Mouse (Mus musculus) mouse embryonic stem cell (cell line): ENCODE measurements around the gene Emc8.

Source experiments
- in situ Hi-C, 2 experiments: fragments of 300-500 bp; cut with MboI; formaldehyde crosslinking; loops; 1 replicate in 1 of 2; 3 replicates in 1 of 2; pipeline ENCODE4 v1.14.3; 2019 to 2020; ENCODE audit warnings: low sequenced_read_pairs in 2 of 2, low pct_unique_long_range_greater_than_20kb in 1 of 2, mixed read lengths in 1 of 2; ENCODE audit not compliant: unreplicated experiment in 1 of 2

The Emc8 gene

GRCm38 (mm10) chr8:120665726-120666455 is 2.5 kb downstream of the Emc8 start:
- in situ Hi-C loops, result no loop called here

DNA sequence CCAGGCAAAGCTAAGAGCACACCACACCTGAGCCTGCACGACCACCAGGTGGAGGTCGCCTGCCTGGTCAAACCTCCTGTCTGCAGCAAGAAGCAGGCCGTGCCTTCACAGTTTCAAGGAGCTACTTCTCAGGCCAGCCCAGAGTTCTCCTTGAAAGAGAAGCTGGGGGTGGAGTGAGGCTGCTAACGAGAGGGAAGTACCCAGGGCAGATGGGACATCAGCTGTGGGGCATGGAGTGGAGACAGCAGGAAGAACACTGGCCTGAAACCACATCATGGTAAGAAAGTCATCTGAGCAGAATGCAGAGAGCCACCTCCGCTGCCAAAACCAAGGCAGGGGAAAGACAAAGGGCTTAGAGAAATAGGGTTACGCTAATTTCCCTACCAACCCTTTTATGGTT is 3.8 kb downstream of the Emc8 start:
- in situ Hi-C loops, result no loop called here

DNA sequence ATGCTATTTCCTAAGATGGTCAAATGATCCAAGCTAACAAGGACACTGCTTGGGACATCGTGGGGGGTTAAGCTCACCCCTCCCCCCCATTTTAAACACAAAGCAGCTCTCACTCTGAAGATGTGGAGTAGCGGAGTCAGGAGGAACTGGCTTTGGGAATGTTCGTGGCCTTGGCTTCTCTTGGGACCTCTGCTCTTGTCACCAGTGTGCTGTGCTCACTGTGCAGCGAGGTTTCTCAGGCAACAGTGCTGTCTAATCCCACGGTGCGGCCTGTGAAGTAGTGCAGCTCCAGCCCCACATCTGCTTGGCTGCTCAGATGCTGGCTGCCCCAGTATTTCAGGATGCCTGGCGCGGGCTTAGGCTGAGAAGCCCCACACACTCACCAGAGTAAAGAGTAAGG is 11.0 kb downstream of the Emc8 start:
- in situ Hi-C loops, result no loop called here

GRCm38 (mm10) chr8:120656322-120657052 is 11.9 kb downstream of the Emc8 start:
- in situ Hi-C loops, result no loop called here

DNA sequence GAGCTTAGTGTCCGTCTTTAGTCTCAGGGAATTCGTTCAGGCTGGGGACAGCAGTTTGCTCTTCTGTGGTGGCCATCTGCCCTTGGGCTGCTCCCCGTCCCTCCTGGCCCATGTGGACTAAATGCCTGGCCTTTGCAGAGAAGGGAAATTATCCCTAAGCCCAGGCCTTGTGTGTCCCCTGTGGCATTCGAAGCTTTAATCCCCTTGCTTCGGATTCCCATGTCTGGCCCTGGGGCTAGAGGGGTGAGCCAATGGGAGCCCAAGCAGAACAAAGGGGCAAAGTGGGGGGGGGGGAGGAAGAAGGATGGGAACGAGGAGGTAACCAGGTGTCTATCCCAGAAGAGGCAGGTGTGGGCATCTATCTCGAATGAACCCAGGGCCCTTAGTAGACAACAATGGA is 20.8 kb downstream of the Emc8 start, which contains the start of gene 1190005I06Rik:
Gene 1190005I06Rik (minus strand): TSS at position 101 of the 400 bp plus-strand sequence.
- in situ Hi-C loops, result no loop called here

DNA sequence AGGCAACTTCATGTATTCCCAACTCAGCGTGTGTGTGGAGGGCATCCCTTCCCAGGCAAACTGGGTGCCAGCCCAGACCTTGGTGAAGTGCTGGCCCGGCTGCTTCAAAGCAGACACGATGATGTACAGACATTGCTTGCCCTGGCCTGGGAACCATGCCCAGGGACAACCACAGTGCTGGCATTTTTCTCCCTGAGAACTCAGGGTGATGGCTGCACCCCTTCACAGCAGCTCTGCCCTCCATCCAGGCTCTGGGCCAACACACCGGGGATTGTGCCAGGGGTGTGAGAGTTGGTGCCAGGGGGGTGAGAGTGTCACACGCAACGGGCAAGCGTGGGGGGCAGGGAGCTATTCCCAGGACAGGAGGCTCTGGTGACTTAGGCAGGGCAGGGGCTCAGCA is 23.7 kb downstream of the Emc8 start:
- in situ Hi-C loops, result no loop called here

- in situ Hi-C loops, result no loop called here
Observed at GRCm38 (mm10) chr8:120642031-120642662, 26.2 kb downstream of the Emc8 start.

DNA sequence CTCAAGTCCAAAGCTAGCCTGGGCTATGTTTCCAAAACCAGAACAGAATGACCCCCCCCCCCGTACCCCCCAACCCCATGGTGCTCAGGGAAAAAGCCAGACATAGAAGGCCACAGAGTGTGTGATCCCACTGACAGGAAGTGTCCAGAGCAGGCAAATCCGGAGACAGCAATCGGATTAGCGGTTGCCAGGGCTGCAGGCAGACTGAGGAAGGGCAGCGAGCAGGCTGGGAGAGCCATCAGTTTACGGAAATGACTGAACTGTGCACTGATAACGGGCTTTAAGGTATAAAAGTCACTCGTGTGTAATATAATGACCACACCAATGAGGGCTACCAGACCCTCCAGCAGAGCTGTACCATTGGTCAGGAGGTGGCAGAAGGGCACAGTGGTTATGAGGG is 27.1 kb downstream of the Emc8 start:
- in situ Hi-C loops, result no loop called here

DNA sequence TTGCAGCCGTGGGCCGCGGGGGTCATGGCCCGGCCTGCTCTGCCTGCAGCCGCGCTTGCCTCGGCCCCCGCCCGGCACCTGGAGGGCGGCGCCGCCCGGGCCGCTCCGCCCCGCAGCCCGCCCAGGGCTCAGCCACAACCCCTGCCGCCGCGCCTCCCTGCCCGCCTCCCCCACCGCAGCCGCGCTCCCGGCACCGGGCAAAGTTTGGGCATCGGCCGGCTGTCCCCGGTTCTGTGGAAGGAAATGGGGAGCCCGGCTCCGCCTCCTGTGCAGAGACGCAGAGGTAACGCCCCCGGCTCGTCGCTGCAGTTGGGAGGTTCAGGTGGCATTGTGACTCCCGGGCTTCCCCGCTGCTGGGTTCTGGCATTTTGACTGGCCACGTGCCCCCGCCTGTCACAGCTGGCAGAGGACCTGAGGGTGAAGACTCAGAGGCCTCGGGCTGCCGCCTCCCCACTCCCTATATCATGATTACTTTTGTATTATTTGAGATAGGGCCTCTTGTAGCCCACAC is 34.0 kb downstream of the Emc8 start:
- in situ Hi-C loops, result no loop called here

DNA sequence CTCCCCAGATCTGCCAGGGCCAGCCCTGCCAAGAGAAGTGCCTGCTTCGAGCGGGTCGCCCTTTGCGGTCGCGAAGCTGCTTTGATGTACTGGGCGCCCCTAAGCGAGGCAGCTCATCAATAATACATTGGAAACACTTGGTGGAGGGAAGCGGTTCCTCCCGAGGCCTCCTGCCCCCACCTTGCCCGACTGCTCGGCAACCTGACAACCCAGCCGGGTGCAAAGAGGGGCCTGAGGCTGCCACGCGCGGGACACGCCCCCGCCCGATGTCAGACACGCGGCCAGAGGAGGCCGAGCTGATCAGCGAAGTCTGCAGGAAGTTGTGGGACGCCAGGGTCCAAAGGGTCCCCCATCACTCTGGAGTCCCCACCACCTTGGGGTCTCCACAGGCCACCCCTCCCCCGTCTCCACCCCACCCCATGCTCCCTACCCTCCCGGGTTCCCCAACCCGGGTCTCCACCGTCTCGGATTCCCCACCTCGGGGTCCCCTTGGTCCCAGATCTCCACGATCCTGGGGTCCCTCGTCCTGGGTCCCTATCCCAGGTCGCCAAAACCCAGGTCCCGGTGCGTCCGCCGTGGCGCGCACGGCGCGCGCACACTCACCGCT is 34.6 kb downstream of the Emc8 start:
- in situ Hi-C loops, result no loop called here

DNA sequence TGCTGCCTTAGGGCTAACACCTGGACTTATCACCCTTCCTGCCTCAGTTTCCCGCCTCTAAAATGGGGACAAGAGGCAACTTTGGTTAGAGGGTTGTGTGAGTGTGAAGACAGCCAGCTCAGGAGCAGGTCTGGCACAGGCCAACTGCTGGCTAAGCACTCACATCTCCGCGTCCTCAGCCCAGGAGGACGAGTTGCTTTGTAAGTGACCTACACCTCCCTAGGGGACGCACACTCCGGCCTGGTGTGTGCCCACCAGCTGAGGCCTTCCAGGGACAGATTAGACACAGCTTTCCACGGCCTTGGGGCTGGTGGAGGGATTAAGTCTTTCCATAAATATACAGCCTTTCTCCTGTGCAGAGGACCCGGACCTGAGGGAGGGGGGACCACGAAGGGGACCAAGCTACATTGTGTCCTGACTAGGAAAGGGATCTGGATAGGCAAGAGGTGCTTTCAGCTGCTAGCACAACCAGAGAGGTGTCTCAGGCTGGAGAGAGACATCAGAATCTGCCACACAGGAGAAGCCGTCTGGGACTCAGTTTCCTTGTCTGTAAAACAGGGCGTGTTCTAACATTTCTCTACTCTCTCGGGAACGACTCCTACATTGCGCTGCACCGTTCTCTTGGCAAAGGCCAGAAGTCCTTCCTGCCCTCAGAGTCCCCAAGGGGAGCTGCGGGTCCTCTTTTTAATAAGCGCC is 35.3 kb downstream of the Emc8 start:
- in situ Hi-C loops, result no loop called here

DNA sequence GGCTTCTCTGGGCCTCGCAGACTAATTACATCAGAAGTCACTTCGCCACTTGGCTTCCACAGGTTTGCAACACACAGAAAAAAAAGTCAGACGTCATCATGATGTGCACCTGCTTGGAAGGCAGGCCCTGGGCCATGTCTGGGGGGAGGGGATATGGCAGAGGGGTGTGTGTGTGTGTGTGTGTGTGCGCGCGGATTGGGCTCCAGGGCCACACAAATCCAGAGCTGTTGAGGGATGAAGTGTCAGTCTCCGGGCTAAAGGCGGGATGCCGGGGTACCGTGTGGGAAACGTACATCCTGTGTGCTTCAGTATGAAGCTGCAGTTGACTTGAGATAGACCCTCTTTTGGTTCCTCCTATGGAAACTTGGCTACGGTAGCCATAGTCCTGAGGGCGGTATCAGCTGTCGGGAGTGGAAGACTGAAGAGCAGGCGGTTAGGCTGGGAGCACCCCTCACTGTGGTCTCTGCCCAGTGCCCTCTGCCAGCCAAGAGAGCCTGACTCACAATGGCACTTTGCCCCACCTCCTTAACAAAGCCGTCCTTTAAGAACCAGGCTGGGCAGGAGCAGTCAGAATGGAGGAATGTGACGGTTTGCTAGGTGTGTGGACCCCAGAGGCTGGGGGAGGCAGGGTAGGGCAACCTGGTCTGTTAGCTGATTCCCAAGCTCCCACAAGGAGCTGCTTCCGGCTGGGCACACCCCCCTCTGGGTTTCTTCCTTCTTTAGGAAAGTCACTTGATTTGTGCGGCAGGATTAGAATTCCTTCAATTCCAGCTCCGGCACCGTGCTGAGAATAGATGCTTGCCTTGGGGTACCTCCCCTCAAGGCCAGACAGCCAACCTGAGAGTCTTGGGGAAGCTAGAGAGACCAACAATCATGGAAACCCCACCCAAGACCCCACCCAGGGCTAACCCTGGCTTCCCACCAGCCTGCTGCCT is 36.7 kb downstream of the Emc8 start:
- in situ Hi-C loops, result no loop called here

DNA sequence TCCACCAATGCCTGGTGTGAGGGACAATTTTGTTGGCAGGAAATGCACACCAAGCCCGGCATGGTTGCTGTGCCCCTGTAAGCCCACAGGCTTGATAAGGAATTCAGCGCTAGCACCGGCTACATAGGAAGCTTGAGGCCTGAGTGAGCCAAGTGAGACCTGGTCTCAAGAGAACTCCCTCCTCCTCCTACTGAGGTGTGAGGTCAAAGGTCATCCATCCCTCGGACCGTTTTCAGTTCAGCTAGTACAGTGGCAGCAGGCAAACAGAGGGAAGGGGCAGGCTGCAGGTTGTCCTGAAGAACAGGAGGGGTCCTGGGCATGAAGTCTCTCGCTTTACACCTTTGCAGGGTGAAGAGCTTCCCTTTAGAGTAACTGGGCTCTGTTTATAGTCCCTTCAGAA is 37.5 kb downstream of the Emc8 start:
- in situ Hi-C loops, result no loop called here

GRCm38 (mm10) chr8:120630031-120630430 is 38.3 kb downstream of the Emc8 start:
- in situ Hi-C loops, result no loop called here

DNA sequence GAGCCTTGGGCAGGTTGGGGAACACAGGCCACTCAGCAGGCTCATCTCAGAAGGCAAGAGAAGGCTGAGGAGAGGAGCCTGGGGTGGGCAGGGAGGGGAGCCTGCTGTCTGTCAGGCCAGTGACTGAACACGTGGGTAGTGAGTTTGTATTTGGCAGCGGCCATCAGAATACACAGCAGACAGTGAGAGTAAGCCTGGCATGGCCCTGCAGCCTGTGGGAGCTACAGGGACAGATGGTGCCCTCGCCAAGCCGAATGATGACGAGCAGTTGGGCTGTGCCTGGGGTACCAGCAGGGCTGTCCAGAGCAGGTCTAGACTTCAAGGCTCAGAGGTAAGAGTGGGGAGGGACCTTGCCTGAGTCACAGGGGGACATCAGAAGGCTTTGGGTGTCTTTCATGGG is 41.1 kb downstream of the Emc8 start:
- in situ Hi-C loops, result no loop called here

DNA sequence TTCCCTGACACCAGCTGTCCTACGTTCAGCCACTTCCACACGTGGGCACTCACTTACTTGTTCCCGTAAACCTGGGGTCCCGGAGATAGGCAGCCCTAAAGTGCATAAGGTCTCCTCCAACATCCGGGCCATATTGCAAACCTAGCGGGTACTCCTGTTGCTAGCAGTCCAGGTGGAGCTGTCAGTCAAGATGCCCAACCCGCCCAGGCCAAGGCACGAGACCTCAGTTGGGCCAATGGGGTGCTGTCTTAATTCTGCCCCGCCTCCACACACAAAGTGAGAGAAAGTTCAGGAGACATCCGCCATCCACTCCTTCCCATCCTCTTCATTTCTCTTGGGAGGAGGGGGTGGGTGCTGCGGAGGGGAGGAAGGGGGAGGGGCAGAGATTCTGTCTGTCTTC is 41.9 kb downstream of the Emc8 start:
- in situ Hi-C loops, result no loop called here

DNA sequence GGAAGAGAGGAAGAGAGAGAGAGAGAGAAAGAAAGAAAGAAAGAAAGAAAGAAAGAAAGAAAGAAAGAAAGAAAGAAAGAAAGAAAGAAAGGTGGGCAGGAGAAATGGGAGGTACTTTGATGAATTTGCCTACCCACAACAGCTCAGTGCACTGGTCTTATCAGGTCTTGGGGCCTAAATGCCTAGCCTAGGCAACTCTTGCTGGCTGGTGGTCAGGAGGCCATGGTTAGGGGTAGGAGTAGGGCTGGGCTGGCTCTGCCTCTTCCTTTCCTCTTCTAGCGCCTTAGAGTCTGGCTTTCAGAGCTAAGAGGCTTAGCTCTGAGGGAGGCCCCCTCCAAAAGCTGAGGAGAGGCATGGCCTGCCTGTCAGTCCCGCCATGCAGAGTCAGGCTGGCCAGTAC is 44.8 kb downstream of the Emc8 start:
- in situ Hi-C loops, result no loop called here

DNA sequence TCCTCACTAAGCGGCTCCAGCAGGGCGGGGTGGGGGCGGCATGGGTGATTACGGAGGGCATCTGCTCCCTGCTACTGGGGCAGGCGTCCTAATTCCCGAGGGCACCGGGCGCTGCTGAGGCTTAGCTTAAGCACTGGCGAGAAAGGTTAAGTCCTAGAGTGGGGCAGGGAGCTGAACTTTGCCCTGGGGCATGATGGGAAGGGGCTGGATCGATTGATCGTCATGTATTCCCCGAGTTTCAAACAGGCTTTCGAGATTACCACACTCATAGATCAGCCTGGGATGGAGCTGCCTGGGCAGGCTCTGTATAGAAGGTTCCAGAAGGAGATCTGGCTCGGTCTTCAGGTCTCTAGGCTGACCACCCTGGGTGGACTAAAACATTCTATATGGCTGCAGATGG is 46.2 kb downstream of the Emc8 start:
- in situ Hi-C loops, result no loop called here
